Mouse (Mus musculus) thymus, adult 2 months (tissue): ENCODE measurements around the gene Slc45a3. TPM values are rescaled to one million over a fixed set of nuclear protein-coding genes. Genes with fewer than 3 reads are reported as not detected.

Experiments
- DNase-seq: peaks from one replicate; pipeline ENCODE4 v3.0.0; 2021
- H3K27ac ChIP-seq: fragments of 200-500 bp; 2 replicates; pipeline ENCODE4 v1.5.1; 2012; ENCODE audit warnings: low read length, control low read depth; ENCODE audit not compliant: control insufficient read depth, insufficient read depth
- H3K27me3 ChIP-seq: fragments of 200-500 bp; 2 replicates; pipeline ENCODE4 v1.6.1; 2012; ENCODE audit warnings: mild to moderate bottlenecking, low read length, moderate library complexity, mixed read lengths; ENCODE audit not compliant: control insufficient read depth, insufficient read depth
- H3K36me3 ChIP-seq: fragments of 200-500 bp; 2 replicates; pipeline ENCODE4 v1.6.1; 2012; ENCODE audit warnings: mild to moderate bottlenecking, low read length, moderate library complexity; ENCODE audit not compliant: control insufficient read depth, insufficient read depth
- H3K4me1 ChIP-seq: fragments of 200-500 bp; replicated peaks from 2 replicates; pipeline ENCODE4 v1.6.1; 2012; ENCODE audit warnings: low read length; ENCODE audit not compliant: control insufficient read depth, insufficient read depth
- H3K4me3 ChIP-seq: fragments of 200-500 bp; 2 replicates; pipeline ENCODE4 v1.5.1; 2012; ENCODE audit warnings: mild to moderate bottlenecking, low read length, control low read depth, moderate library complexity; ENCODE audit not compliant: control insufficient read depth, insufficient read depth
- CTCF ChIP-seq: fragments of 200-500 bp; IDR thresholded peaks from 2 replicates; pipeline ENCODE4 v1.5.1; 2012; ENCODE audit warnings: mild to moderate bottlenecking, control low read depth, low read length, moderate library complexity, borderline replicate concordance; ENCODE audit not compliant: control insufficient read depth, poor library complexity, insufficient read depth; ENCODE audit errors: extremely low read depth
- POLR2A ChIP-seq: fragments of 200-500 bp; IDR thresholded peaks from 2 replicates; pipeline ENCODE4 v1.6.1; 2012; ENCODE audit warnings: mild to moderate bottlenecking, low read length, control low read depth, moderate library complexity; ENCODE audit not compliant: control insufficient read depth, poor library complexity, insufficient read depth; ENCODE audit errors: extremely low read depth
- WGBS: fragments of 180-500 bp; shearing (Covaris S2); methylation state at CpG from one replicate; pipeline ENCODE4 v1.1.7; 2018; 5-methylcytosine and 5-hydroxymethylcytosine counted together
- polyA plus RNA-seq: library from polyadenylated mRNA; depleted of rRNA; stranded (reverse); fragments of >200 nt; gene quantifications from 2 replicates; pipeline ENCODE4 v1.2.3, GENCODE M21; 2012

Gene Slc45a3
- polyA plus RNA-seq, 1 experiment, result 7.1 TPM

- no peak overlapping the region for H3K27ac ChIP-seq
- H3K27me3 ChIP-seq, result no peaks in the 10 kb centered on the region
- no peaks in the 10 kb centered on the region for H3K36me3 ChIP-seq
- WGBS, result 98% methylated on average over 2 of the region's 2 CpGs
- no peak overlapping the region for H3K4me3 ChIP-seq
- TF ChIP-seq CTCF (no peak), POLR2A (no peak)
- DNase-seq, result no peak
- H3K4me1 ChIP-seq, result no peaks in the 10 kb centered on the region
Measured at GRCm38 (mm10) chr1:131940711-131941244, 22.0 kb upstream of the Slc45a3 start.

- Histone ChIP-seq H3K36me3 (no peaks in the 10 kb centered on the region), H3K27me3 (no peaks in the 10 kb centered on the region), H3K4me3 (no peak overlapping the region), H3K27ac (no peak overlapping the region), H3K4me1 (no peaks in the 10 kb centered on the region)
- 100% methylated on average over 1 of the region's 1 CpGs for WGBS
- no peak for DNase-seq
- TF ChIP-seq CTCF (no peak), POLR2A (no peak)
Measured at GRCm38 (mm10) chr1:131941501-131941900, 21.3 kb upstream of the Slc45a3 start.

- H3K36me3 ChIP-seq, result no peaks in the 10 kb centered on the region
- no peak for DNase-seq
- WGBS, result 76% methylated on average over 16 of the region's 16 CpGs
Measured at GRCm38 (mm10) chr1:131942621-131943590, 19.9 kb upstream of the Slc45a3 start.

GRCm38 (mm10) chr1:131945674-131946440, 16.9 kb upstream of the Slc45a3 start:
- 91% methylated on average over 10 of the region's 10 CpGs for WGBS
- TF ChIP-seq POLR2A (no peak), CTCF (no peak)
- no peak for DNase-seq

More at GRCm38 (mm10) chr1:131942621-131943590, 19.9 kb upstream of the Slc45a3 start:
- H3K27me3 ChIP-seq, result no peaks in the 10 kb centered on the region
- H3K27ac ChIP-seq, result no peak overlapping the region
- H3K4me3 ChIP-seq, result no peak overlapping the region
- no peaks in the 10 kb centered on the region for H3K4me1 ChIP-seq
- TF ChIP-seq CTCF (no peak), POLR2A (no peak)

GRCm38 (mm10) chr1:131946462-131947215, 16.1 kb upstream of the Slc45a3 start:
- 88% methylated on average over 11 of the region's 11 CpGs for WGBS
- no peak for TF ChIP-seq CTCF
- no peak for TF ChIP-seq POLR2A
- DNase-seq, result no peak

More at GRCm38 (mm10) chr1:131945674-131946440, 16.9 kb upstream of the Slc45a3 start:
- no peaks in the 10 kb centered on the region for H3K4me1 ChIP-seq
- H3K4me3 ChIP-seq, result no peak overlapping the region
- no peak overlapping the region for H3K27ac ChIP-seq
- H3K27me3 ChIP-seq, result no peaks in the 10 kb centered on the region
- H3K36me3 ChIP-seq, result no peaks in the 10 kb centered on the region

More at GRCm38 (mm10) chr1:131946462-131947215, 16.1 kb upstream of the Slc45a3 start:
- no peaks in the 10 kb centered on the region for H3K36me3 ChIP-seq
- no peak overlapping the region for H3K4me3 ChIP-seq
- no peak overlapping the region for H3K27ac ChIP-seq
- H3K27me3 ChIP-seq, result no peaks in the 10 kb centered on the region
- no peaks in the 10 kb centered on the region for H3K4me1 ChIP-seq
